Mouse (Mus musculus): Measurements from ENCODE around the gene Ovol1.

GRCm38 (mm10) chr19:5601752-5602541 lies 41.5 kb upstream of the Ovol1 start, which contains the start of gene Rnaseh2c:
- TF ChIP-seq CTCF (conservative IDR thresholded peaks at IDR 0.05; ENCODE audit: low read length) (no peak), NANOG (IDR thresholded peaks at IDR 0.05; ENCODE audit: borderline replicate concordance, low read length) (no peak)

All from E14TG2a.4 (cell line).